Mouse (Mus musculus) sigmoid colon, adult 10 weeks (tissue): ENCODE data around the gene Dync1i2. TPM values are rescaled to one million over a fixed set of nuclear protein-coding genes. Genes with fewer than 3 reads are reported as not detected.

Experiments
- polyA plus RNA-seq: library from polyadenylated mRNA; stranded (reverse); fragments of 350-450 nt; fragmentation: Illumina TruSeq; extraction: RNeasy Lipid Tissue Mini Kit (QIAGEN cat#74804); gene quantifications from one replicate; pipeline ENCODE4 v1.2.3, GENCODE M21; 2014; ENCODE audit warnings: low read depth, low replicate concordance

Dync1i2 gene
- polyA plus RNA-seq = 218 TPM

GRCm38 (mm10) chr2:71211591-71212359 lies at the start of gene Dync1i2:
Gene Dync1i2, plus strand, starts transcription at chr2:71211706.

Other genes with a start within 250 kb of the Dync1i2 start
- 28.5 TPM for gene Dcaf17, start 156.4 kb upstream of the Dync1i2 start, polyA plus RNA-seq
- 22.0 TPM for gene Mettl8, start 156.1 kb upstream of the Dync1i2 start, polyA plus RNA-seq
- 3.3 TPM for gene Cybrd1, start 93.8 kb upstream of the Dync1i2 start, polyA plus RNA-seq
- gene Slc25a12, start 156.0 kb downstream of the Dync1i2 start, polyA plus RNA-seq = 12.4 TPM
- 92.7 TPM for gene Hat1, start 177.3 kb downstream of the Dync1i2 start, polyA plus RNA-seq
- gene Metap1d, start 241.6 kb downstream of the Dync1i2 start, polyA plus RNA-seq = 40.9 TPM